Comparison of ENCODE assay signal across 10 mouse cellular contexts in genomic region chr2:132509714-132510113, GRCm38 (mm10).
DNase-seq lines count a peak whose midpoint lies in the region; ATAC-seq and TF ChIP-seq lines count a peak whose summit lies in the region.
"Had no signal": no experiment of that assay in that cellular context is flagged by ENCODE, and none has a peak within 500 bp of the region (broad histone marks: within the 10 kb centered on the region; RNA-seq: fewer than 3 reads in every experiment).

No protein-coding gene starts in this region.

- TF ChIP-seq CTCF in spleen, adult 2 months (IDR thresholded peaks at IDR 0.05; ENCODE audit: extremely low read depth, insufficient read depth, insufficient read length, insufficient replicate concordance) = peak; percentile 30; the same call in 1 of the 2 replicates

- ATAC-seq in neutrophil, adult 5-6 weeks (ENCODE audit: extremely low read depth, insufficient number of reproducible peaks, low FRiP score, poor library complexity, severe bottlenecking) = peak; percentile 39; the same call in 1 of the 2 replicates
- no peak for ATAC-seq in kidney, embryonic 16.5 days (ENCODE audit: low FRiP score, low TSS enrichment)
- no peak for ATAC-seq in forebrain, embryonic 16.5 days
- ATAC-seq: intestine, embryonic 16.5 days had no signal

- no peak for TF ChIP-seq POLR2A in spleen, adult 2 months (IDR thresholded peaks at IDR 0.05; ENCODE audit: low read depth, low read length)

- no peak overlapping the region for H3K4me3 ChIP-seq in spleen, adult 2 months (ENCODE audit: extremely low read depth, insufficient read depth, insufficient read length)
- H3K4me3 ChIP-seq in kidney, embryonic 16.5 days (ENCODE audit: low read length) = no peak overlapping the region
- no peak overlapping the region for H3K4me3 ChIP-seq in forebrain, embryonic 16.5 days (replicated peaks; ENCODE audit: low read length)
- H3K4me3 ChIP-seq: lung, embryonic 15.5 days had no signal

- no peak overlapping the region for H3K4me2 ChIP-seq in kidney, embryonic 16.5 days (replicated peaks; ENCODE audit: low read depth, low read length)
- no peak overlapping the region for H3K4me2 ChIP-seq in forebrain, embryonic 16.5 days (ENCODE audit: low read length)
- H3K4me2 ChIP-seq: lung, embryonic 15.5 days had no signal

- H3K9me3 ChIP-seq in kidney, embryonic 16.5 days (ENCODE audit: low read length) = no peaks in the 10 kb centered on the region
- H3K9me3 ChIP-seq in forebrain, embryonic 16.5 days (ENCODE audit: control insufficient read depth, low read length) = no peaks in the 10 kb centered on the region
- H3K9me3 ChIP-seq: lung, embryonic 15.5 days had no signal

- WGBS in spleen, adult 2 months = 19% methylated on average over 1 of the region's 1 CpGs
- WGBS in kidney, embryonic 16.5 days = 86% methylated on average over 1 of the region's 1 CpGs
- WGBS in forebrain, embryonic 16.5 days = 92% methylated on average over 1 of the region's 1 CpGs

- peak in 1 of 2 experiments; percentile 34 for DNase-seq in spleen, adult 2 months (ENCODE audit: low read depth in 1 of 2, low spot score in 2 of 2)
- DNase-seq in spleen, postnatal 14 days (ENCODE audit: low spot score in 2 of 2) = no peak
- peak; percentile 66 for DNase-seq in T-cell, adult 2 months (ENCODE audit: low spot score)
- no peak for DNase-seq in layer of hippocampus, postnatal 36 days
- DNase-seq: kidney, postnatal 4 days had no signal

- no peaks in the 10 kb centered on the region for H3K27me3 ChIP-seq in spleen, adult 2 months (ENCODE audit: control insufficient read depth, insufficient read depth, low read length)
- no peaks in the 10 kb centered on the region for H3K27me3 ChIP-seq in kidney, embryonic 16.5 days (ENCODE audit: insufficient read depth, low read length)
- no peaks in the 10 kb centered on the region for H3K27me3 ChIP-seq in forebrain, embryonic 16.5 days (replicated peaks; ENCODE audit: control insufficient read depth, insufficient read depth, low read length)
- H3K27me3 ChIP-seq: lung, embryonic 15.5 days had no signal

- peak overlapping the region; percentile 86 for H3K27ac ChIP-seq in spleen, adult 2 months (ENCODE audit: insufficient read depth, low read length)
- no peak overlapping the region for H3K27ac ChIP-seq in kidney, embryonic 16.5 days (ENCODE audit: low read length)
- no peak overlapping the region for H3K27ac ChIP-seq in forebrain, embryonic 16.5 days (ENCODE audit: low read length)
- H3K27ac ChIP-seq: lung, embryonic 15.5 days had no signal

- peaks cover 21% of the 10 kb centered on the region; the same call in 1 of the 2 replicates for H3K4me1 ChIP-seq in spleen, adult 2 months (ENCODE audit: control insufficient read depth, insufficient read depth, insufficient read length)
- H3K4me1 ChIP-seq in kidney, embryonic 16.5 days (ENCODE audit: insufficient read depth, low read length) = no peaks in the 10 kb centered on the region
- peaks cover 4% of the 10 kb centered on the region; the same call in 1 of the 2 replicates for H3K4me1 ChIP-seq in forebrain, embryonic 16.5 days (replicated peaks; ENCODE audit: control insufficient read depth, insufficient read depth, low read length)

- no peak overlapping the region for H3K9ac ChIP-seq in kidney, embryonic 16.5 days (replicated peaks; ENCODE audit: low read length)
- no peak overlapping the region for H3K9ac ChIP-seq in forebrain, embryonic 16.5 days (replicated peaks; ENCODE audit: low read depth, low read length)
- H3K9ac ChIP-seq: lung, embryonic 15.5 days had no signal

- H3K36me3 ChIP-seq in spleen, adult 2 months (ENCODE audit: control insufficient read depth, insufficient read depth, low read length) = no peaks in the 10 kb centered on the region
- H3K36me3 ChIP-seq in kidney, embryonic 16.5 days (ENCODE audit: insufficient read depth, low read length) = no peaks in the 10 kb centered on the region
- H3K36me3 ChIP-seq in forebrain, embryonic 16.5 days (ENCODE audit: control insufficient read depth, insufficient read depth) = no peaks in the 10 kb centered on the region
- H3K36me3 ChIP-seq: lung, embryonic 15.5 days had no signal
